Mouse (Mus musculus) thymus, postnatal 14 days (tissue): ENCODE measurements around the gene Dynll2.
"Not testable (repeated sequence)": the region's sequence is repeated elsewhere in the genome, so short reads cannot be mapped to it uniquely, and the experiment has no call there.

Experiments used
- DNase-seq: peaks from one replicate; pipeline ENCODE4 v3.0.0; 2021

Gene Dynll2

DNA sequence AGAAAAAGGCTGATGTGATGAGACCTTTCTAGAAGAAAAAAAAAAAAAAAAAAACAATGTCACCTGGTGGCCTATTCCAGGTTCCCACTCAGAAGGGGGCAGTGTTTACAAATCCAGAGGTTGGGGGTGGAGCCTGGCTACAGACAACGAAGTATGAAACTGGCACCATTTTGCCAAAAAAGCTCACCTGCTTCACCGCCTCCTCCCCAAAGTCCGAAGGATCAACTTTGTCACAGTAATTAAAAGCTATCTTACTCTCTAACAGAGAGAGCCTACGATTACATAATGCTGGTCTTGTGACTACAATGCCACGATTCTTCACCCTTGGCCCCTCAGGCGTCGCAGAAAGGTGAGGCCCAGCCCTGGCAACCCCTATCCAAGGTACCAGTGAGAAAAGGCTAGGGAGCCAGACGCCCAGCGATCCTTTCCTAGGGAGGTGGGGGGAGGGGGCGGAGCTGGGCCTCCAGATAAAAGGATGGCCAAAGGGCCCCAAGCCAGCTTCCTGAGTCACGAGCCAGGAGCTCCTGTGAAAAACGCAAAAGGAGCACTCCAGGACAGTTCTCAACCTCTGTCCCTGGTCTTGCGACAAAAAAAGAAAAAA lies 1.1 kb downstream of the Dynll2 start:
- peak; percentile 70 for DNase-seq

DNA sequence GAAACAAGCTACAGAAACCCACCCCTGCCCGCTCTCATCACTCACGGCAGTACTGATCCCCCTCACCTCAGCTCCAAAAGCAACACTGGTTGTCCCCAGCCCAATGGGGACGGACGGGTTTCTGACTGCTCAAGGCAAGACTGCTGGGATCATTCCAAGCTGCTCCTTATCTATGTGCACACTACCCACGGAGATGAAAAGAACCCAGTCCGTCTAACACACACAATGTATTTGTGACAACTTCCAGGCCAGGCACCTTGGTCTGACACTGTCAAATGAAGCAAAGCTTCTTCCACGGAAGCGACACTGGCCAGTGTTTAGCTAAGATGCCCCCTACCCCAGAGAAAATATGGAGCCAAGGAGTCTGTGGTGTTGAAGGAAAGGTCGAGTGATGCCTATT lies 1.7 kb downstream of the Dynll2 start:
- DNase-seq, result peak; percentile 6

DNA sequence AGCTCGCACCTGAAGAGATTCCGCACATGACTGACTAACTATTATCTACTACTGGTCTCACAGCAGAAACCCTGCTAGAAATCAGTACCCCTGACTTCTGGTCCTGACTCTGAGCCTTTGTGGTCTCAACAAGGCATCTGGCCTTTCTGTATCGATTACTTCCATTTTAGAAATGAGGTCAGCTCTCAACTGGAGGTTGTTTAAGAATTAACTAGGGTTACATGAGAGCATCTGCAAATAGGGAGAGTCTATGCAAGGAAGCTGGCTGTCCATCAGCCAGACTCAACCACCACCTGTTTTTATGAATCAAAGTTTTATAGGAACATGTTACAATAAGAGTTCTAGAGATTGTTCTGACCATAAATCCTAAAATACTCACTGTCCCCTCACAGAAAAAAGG lies 2.8 kb downstream of the Dynll2 start:
- no peak for DNase-seq

DNA sequence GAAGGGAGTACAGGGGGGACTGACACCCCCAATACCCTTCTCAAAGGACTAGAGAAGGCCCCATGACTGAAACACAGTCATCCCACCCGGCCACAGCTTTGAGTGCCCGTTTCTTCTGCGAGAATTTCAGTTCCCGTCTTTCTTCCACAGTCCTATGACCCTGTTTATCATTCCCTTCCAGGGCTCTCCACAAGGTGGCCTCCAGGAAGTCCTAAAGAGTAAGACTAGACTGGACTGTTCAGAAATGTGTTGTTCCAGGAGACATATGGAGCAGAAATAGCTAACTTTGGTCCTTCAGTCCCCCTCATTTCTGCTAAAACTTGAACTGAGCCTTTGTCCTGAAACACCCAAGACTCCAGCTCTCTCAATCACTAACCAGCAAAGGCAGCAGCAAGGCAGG lies 8.4 kb downstream of the Dynll2 start:
- DNase-seq, result no peak

DNA sequence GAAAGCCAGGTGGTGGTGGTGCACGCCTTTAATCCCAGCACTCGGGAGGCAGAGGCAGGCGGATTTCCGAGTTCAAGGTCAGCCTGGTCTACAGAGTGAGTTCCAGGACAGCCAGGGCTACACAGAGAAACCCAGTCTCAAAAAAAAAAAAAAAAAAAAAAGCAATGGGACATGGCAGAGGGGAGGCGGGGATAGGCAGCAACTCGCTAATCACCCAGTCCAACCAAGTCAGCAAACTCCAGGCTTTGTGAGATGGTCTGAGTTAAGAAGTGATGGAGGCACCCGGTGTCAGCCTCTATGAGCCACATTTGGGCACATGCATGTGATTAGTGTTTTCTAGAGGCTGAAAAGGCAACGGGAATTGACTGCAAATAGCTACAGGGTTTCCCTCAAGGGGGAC lies 10.3 kb downstream of the Dynll2 start:
- DNase-seq, result not testable (repeated sequence)

DNA sequence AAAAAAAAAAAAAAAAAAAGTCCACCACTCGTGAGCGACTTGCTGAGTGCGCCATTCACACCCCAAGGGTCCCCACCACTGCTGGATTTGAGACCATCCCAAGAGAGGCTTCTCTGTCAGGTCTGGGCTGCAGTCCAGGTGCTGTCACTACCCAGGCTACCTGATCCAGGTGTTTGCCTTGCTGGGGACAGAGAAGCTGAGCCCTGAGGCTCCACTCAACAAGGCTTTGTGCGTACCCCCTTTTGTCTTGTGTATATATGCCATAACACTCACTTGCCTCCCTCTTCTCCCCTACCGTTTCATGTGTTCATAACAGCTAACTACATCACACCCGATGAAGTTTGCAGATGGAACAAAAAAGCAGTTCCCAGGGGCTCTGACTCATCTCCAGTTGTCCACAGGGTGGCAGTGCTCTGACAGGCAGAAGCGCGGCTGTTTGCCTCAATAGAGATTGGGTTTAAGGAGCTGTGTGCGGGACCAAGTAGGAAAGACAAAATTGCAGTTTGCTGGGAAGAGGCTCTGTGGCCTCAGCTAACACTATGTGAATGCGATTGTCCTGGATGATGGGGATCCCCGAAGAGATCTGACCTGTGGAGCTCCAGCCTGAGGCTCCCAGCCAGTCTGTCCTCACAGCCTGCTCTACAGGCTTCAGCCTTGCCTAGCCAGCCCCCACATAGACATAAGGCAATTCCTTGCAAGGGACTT lies 12.7 kb downstream of the Dynll2 start:
- peak; percentile 68 for DNase-seq

DNA sequence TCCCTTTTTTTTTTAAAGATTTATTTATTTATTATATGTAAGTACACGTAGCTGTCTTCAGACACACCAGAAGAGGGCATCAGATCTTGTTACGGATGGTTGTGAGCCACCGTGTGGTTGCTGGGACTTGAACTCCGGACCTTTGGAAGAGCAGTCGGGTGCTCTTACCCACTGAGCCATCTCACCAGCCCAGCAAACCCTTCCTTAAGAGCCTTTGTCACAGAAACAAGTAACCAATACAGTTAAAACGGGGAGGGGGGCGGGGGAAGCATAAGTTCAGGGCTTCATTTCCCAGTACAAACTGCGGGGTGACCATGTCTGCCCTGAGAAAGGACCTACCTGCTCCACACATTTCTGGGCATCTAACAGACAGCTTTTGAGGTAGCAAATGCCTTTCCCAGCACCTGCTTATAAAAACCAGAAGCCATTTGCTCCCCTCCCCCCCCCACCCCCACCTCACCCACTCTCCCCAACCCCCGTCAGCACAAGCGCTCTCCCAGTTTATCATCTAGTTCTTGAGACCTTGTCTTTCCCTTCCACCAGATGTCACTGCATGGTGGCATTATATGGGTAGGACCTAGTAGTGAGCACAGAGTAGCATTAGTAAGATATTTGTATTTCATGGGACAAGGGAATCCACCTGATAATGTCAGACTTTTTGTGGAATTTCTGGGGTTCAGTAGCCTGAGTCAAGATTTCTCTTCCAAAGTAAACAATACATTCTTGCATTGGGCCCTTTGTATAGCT lies 13.6 kb downstream of the Dynll2 start:
- DNase-seq, result peak; percentile 16

DNA sequence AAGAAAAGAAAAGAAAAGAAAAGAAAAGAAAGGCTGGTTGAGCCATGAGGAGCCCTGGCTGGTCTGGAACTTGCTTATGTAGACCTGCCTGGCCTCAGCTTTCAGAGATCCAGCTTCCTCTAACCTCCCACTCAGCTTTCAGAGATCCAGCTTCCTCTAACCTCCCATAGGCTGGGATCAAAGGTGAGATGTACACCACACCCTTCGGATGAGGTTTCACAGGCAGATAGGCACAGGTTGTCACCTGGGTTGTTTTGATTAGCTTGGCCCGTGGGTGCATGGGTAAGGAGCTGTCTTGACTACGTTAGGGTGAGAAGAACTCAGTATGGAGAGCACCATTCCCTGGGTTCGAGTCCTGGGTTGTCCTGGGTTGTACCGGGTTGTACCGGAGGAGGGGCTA lies 14.5 kb downstream of the Dynll2 start:
- no peak for DNase-seq

DNA sequence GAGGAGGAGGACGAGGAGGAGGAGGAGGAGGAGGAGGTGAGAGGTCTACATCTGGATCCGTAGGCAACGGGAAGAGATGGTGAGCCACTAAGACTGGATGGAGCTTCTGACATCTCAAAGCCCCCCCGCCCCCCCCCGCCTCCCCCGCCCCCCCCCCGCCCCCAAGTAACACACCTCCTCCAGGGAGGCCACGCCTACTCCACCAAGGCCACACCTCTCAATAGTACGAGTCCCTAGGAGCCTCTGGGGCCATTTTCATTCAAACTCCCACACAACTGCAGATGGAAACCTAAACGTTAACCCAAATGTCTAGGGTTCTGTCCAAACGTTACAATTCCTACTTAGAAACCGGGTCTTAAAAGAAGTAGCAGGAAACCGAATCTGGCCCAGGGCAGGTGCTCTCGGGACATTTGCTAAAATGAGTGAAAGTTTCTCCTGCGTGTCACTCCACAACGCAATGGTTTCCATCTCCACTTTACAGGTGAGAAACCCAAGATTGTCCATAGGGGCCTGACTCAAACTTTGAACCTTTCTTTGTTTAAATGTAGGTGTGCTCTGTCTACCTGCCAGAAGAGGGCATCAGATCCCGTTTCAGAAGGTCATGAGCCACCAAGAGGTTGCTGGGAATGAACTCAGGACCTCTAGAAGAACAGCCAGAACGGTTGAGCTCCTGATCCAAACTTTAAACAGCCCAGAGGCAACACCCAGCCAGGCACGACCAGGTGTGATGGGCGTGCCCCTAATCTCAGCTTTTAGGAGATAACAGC lies 18.8 kb downstream of the Dynll2 start:
- DNase-seq, result peak; percentile 39

DNA sequence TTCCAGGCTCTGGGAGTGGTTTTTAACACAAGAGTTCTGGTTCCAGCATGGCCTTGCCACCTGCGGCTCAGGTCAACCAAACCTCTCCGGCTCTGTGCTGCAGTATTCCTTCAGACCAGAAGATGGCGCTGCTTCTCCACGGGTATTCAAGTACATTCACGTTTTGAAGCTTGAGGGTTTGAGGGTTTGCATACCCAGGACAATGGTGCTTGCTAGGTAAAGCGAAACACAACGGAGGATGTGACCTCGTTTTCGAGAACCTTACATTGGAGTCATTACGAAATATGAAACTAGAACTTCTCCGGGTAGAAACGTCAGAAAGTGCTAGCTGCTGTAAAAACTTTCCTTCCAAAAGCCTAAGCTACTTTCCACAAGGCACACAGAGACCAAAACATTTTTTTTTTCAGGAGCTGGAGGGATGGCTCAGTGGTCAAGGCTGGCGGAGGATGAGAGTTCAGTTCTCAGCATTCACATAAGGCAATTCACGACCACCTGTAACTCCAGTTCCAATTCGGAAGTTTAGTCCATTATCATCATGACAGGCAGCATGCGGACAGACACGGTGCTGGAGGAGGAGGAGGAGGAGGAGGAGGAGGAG lies 19.5 kb downstream of the Dynll2 start:
- peak; percentile 90 for DNase-seq

DNA sequence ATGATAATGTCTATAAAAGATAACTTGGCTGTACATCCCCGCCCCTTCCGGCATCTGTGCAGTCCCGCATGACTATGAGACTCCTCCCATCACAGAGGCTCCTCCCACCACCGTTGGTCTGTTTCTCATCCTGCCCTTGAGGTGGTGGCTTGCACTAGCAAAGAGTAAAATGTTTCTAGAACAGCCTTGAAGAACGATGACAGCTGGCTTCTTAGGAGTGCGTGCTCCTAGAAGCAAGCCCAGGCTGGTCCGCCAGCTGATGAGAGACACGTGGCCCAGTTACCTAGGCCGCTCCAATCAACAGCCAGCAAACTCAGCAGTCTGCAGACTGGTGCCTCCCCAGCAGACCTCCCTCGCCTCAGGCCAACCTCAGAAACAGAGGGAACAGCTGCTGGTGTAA lies 21.1 kb downstream of the Dynll2 start:
- DNase-seq, result peak; percentile 28

DNA sequence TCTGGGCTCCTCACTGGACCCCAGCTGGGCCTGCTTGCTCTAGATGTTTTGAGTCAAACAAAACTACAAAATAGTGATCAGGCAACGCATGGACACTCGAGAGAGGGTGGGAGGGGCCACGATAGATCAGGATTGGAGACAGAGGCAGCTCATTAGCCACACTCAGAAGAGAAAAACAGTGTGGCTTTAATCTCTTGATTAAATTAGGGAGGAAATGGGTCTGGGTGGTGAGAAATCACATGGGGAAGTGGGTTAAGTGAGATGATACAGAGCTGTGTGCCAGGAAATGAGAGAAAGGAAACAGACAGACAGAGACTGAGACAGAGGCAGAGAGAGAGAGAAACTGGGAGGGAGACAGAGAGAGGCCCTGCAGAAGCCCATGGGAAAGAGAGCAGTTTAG lies 22.0 kb downstream of the Dynll2 start:
- no peak for DNase-seq

DNA sequence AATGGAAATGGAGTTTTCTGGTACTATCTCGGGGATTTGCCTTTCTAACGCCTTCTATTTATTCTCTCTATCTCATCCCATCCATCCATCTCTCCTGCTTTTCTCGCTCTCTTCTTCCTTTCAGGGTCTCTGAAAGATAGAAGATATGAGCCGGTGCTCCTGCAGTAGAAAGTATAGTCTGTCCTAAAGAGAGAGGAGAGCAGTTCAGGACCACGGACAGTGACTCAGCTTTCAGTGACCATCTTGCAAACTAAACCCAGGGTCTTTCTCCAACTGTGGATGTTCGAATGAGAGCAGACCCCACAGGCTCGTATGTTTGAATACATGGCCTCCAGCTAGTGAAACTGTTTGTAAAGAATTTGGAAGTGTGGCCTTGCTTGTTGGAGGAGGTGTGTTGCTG lies 30.3 kb downstream of the Dynll2 start:
- DNase-seq, result no peak

DNA sequence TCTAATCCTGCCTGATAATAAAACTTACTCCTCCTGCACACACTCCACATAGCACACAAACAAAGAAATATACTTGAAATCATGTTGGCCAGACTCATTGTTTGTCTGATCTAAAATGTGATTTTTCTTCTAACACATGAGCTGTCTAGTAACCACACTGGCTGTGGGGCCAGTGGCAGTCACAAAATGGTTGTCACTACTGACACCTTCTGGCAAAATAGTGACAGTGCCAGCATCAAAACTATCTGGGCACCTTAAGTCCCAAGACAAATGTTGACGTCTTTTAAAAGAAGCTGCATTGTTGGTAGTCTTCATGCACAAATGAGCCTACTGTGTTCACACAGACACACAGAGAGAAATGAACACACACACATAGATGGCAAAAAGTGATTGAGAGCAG lies 32.2 kb downstream of the Dynll2 start:
- peak; percentile 12 for DNase-seq

DNA sequence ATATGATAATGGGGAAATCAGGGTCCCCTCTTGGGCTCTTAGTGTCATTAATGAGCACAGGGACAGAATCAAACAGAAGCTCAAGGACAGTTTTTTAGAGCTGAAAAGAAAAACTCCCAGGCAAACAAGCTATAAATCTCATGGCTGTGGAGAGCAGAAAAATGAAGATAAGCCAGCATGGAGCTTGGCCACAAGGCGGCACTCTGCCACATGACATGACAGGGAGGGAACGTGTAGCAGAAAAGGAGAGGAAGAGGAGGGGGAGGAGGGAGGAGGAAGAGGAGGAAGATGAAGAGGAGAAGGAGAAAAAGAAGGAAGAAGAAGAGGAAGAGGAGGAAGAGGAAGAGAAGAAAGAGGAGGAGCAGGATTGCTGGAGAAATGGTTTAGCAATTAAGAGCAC lies 37.3 kb downstream of the Dynll2 start:
- DNase-seq, result no peak

DNA sequence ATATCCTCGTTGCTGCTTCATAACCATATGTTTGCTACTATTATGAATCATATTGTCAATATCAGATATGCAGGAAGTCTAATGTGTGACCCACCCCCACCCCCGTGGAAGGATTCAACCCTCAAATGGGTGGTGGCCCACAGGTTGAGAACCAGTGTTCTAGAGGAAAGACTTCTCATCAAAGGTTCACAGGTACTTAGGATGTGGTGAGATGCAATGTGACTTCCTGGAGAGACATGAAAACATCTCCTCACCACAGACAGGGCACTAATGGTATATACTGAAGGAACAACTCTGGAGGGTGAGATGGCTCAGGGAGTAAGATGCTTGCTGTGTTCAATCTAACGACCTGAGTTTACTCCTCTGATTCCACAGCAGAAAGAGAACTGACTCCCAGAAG lies 51.9 kb downstream of the Dynll2 start:
- DNase-seq, result peak; percentile 11

DNA sequence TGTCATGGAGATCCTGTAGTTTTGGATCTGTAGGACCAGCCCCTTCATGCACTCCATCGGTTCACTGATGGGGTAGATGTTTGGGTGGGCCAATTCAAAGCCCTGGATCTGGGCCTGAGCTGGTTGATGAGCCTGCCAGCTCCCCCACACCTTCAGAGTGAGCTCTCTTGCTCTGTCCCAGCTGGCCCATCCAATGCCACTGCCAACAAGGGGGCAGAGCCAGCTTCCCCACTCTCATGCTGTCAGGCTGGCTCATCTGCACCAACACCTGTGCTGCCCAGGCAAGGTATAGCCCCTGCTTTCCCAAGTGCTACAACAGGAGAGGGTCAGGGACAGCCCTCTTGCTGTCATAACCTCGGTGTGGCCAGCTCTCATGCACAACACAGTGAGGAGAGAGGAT lies 53.6 kb downstream of the Dynll2 start:
- DNase-seq, result no peak

DNA sequence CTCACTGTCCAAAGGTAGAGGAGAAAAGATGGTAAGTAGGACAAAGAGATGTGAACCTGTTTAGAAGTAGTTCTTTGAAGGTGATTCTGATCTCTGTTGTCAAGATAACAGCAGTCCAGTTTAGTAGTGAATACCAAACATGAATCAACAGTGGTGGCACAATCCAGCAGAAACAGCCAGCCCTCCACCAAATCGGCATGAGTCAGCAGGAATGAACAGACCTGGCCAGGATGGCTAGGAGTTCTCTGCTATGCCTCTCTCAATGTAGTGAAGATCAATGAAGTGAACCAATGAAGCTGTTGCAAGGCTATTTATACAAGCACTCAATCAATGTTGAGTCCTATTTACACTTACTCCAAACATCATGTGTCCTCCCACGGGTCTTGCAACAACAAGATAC lies 57.0 kb downstream of the Dynll2 start:
- DNase-seq, result no peak
